Mouse (Mus musculus): ENCODE measurements around the gene Hist3h2a. TPM values are rescaled to one million over a fixed set of nuclear protein-coding genes. Genes with fewer than 3 reads are reported as not detected.

Hist3h2a gene
- total RNA-seq (2021), result 10 to 100 TPM; 17.1 to 21.3 TPM

- peak; percentile 80 for DNase-seq (ENCODE audit: low spot score)
- intact Hi-C loops (cut with DNase I), result no loop called here
Measured at GRCm38 (mm10) chr11:58954420-58955142, at the start of gene Hist3h2a, which contains the start of gene Trim17. Gene Hist3h2a (plus strand): TSS chr11:58954685. Gene Trim17 (plus strand): TSS chr11:58954685.

GRCm38 (mm10) chr11:58904838-58905237, 49.6 kb upstream of the Hist3h2a start:
- no peak for DNase-seq (ENCODE audit: low spot score)
- intact Hi-C loops (cut with DNase I), result no loop called here

GRCm38 (mm10) chr11:58913776-58914175, 40.7 kb upstream of the Hist3h2a start:
- DNase-seq (ENCODE audit: low spot score), result no peak
- intact Hi-C loops (cut with DNase I), result no loop called here

GRCm38 (mm10) chr11:58914461-58915028, 39.9 kb upstream of the Hist3h2a start:
- DNase-seq (ENCODE audit: low spot score), result no peak
- intact Hi-C loops (cut with DNase I), result no loop called here

GRCm38 (mm10) chr11:58916879-58917744, 37.4 kb upstream of the Hist3h2a start:
- intact Hi-C loops (cut with DNase I), result no loop called here
- no peak for DNase-seq (ENCODE audit: low spot score)

GRCm38 (mm10) chr11:58917745-58918366, 36.6 kb upstream of the Hist3h2a start, which contains the start of gene Btnl10:
Gene Btnl10 (plus strand): TSS chr11:58917908.
- DNase-seq (ENCODE audit: low spot score), result no peak
- intact Hi-C loops (cut with DNase I), result no loop called here

GRCm38 (mm10) chr11:58918759-58919158, 35.7 kb upstream of the Hist3h2a start:
- DNase-seq (ENCODE audit: low spot score), result no peak
- intact Hi-C loops (cut with DNase I), result no loop called here

GRCm38 (mm10) chr11:58922420-58922819, 32.1 kb upstream of the Hist3h2a start:
- intact Hi-C loops (cut with DNase I), result no loop called here
- DNase-seq (ENCODE audit: low spot score), result no peak

GRCm38 (mm10) chr11:58926651-58927050, 27.8 kb upstream of the Hist3h2a start:
- DNase-seq (ENCODE audit: low spot score), result no peak
- intact Hi-C loops (cut with DNase I), result no loop called here

- no peak for DNase-seq (ENCODE audit: low spot score)
- intact Hi-C loops (cut with DNase I), result no loop called here
Measured at GRCm38 (mm10) chr11:58927053-58927452, 27.4 kb upstream of the Hist3h2a start.

GRCm38 (mm10) chr11:58927790-58928651, 26.5 kb upstream of the Hist3h2a start:
- intact Hi-C loops (cut with DNase I), result no loop called here
- no peak for DNase-seq (ENCODE audit: low spot score)

GRCm38 (mm10) chr11:58929055-58929454, 25.4 kb upstream of the Hist3h2a start:
- intact Hi-C loops (cut with DNase I), result no loop called here
- DNase-seq (ENCODE audit: low spot score), result no peak

- intact Hi-C loops (cut with DNase I), result loop anchor here (10.0 kb wide), 1 partner anchor 365 kb away; the partner anchor contains the start of gene Wnt3a
- no peak for DNase-seq (ENCODE audit: low spot score)
Measured at GRCm38 (mm10) chr11:58929641-58930040, 24.8 kb upstream of the Hist3h2a start.

- no peak for DNase-seq (ENCODE audit: low spot score)
- intact Hi-C loops (cut with DNase I), result loop anchor here (10.0 kb wide), 1 partner anchor 365 kb away; the partner anchor contains the start of gene Wnt3a
Measured at GRCm38 (mm10) chr11:58930254-58930653, 24.2 kb upstream of the Hist3h2a start.

- no peak for DNase-seq (ENCODE audit: low spot score)
- intact Hi-C loops (cut with DNase I), result loop anchor here (10.0 kb wide), 1 partner anchor 363 kb away; the partner anchor contains the start of gene Wnt3a
Measured at GRCm38 (mm10) chr11:58931576-58931975, 22.9 kb upstream of the Hist3h2a start.

GRCm38 (mm10) chr11:58937909-58938308, 16.6 kb upstream of the Hist3h2a start:
- intact Hi-C loops (cut with DNase I), result loop anchor here (2.0 to 10.0 kb wide), 2 partner anchors 19 to 357 kb away; partner anchors contain the start of gene Wnt3a

GRCm38 (mm10) chr11:58938322-58939087, 16.0 kb upstream of the Hist3h2a start, which contains the start of gene Rnf187:
Gene Rnf187 (minus strand): TSS chr11:58938916.
- intact Hi-C loops (cut with DNase I), result loop anchor here (2.0 to 10.0 kb wide), 2 partner anchors 18 to 356 kb away; partner anchors contain the start of gene Wnt3a
- DNase-seq (ENCODE audit: low spot score), result peak; percentile 86

More at GRCm38 (mm10) chr11:58937909-58938308, 16.6 kb upstream of the Hist3h2a start:
- no peak for DNase-seq (ENCODE audit: low spot score)

- intact Hi-C loops (cut with DNase I), result loop anchor here (2.0 to 10.0 kb wide), 2 partner anchors 18 to 356 kb away; partner anchors contain the start of gene Wnt3a
- DNase-seq (ENCODE audit: low spot score), result no peak
Measured at GRCm38 (mm10) chr11:58939088-58939439, 15.4 kb upstream of the Hist3h2a start.

Measured in heart, postnatal 25 days (tissue).